Mouse (Mus musculus) ES-E14 (cell line): ENCODE results near the gene Nab2. TPM values are rescaled to one million over a fixed set of nuclear protein-coding genes. Genes with fewer than 3 reads are reported as not detected.
A peak's percentile ranks its signal among the peaks of the same experiment; 100 is the strongest.

Source experiments
- DNase-seq: peaks from one replicate; pipeline ENCODE4 v3.0.0-alpha.2; 2013; ENCODE audit warnings: low read depth, low spot score
- H3K27ac ChIP-seq: 2 replicates; pipeline ENCODE4 v1.5.1; 2012; ENCODE audit warnings: low read depth, mild to moderate bottlenecking, low read length, moderate library complexity, mixed read lengths; ENCODE audit not compliant: poor library complexity, insufficient read depth, severe bottlenecking
- H3K36me3 ChIP-seq: 2 replicates; pipeline ENCODE4 v1.6.1; 2012; ENCODE audit warnings: mild to moderate bottlenecking, low read length, moderate library complexity, mixed read lengths; ENCODE audit not compliant: control insufficient read depth, poor library complexity, insufficient read depth, severe bottlenecking
- H3K4me1 ChIP-seq, 2 experiments: fragments of 150-350 bp in 1 of 2; sonication (generic) in 1 of 2; 2 replicates each; pipeline ENCODE4 v1.6.1; 2012; ENCODE audit warnings: low read length in 2 of 2, mild to moderate bottlenecking in 1 of 2, mixed read lengths in 1 of 2; ENCODE audit not compliant: control insufficient read depth in 2 of 2, insufficient read depth in 2 of 2, poor library complexity in 1 of 2
- H3K4me3 ChIP-seq, 2 experiments: fragments of 150-350 bp in 1 of 2; sonication (generic) in 1 of 2; 2 replicates each; pipeline ENCODE4 v1.5.1; 2012; ENCODE audit warnings: low read length in 2 of 2, low read depth in 1 of 2, mild to moderate bottlenecking in 1 of 2, mixed read lengths in 1 of 2; ENCODE audit not compliant: insufficient read depth in 1 of 2, poor library complexity in 1 of 2, severe bottlenecking in 1 of 2
- H3K9ac ChIP-seq: 2 replicates; pipeline ENCODE4 v1.6.1; 2012; ENCODE audit warnings: low read depth, mild to moderate bottlenecking, low read length, mixed read lengths; ENCODE audit not compliant: poor library complexity, insufficient read depth, severe bottlenecking
- H3K9me3 ChIP-seq: fragments of 150-350 bp; sonication (generic); 2 replicates; pipeline ENCODE4 v1.6.1; 2012; ENCODE audit warnings: low read depth, mild to moderate bottlenecking, low read length; ENCODE audit not compliant: control insufficient read depth, insufficient read depth
- CHD2 ChIP-seq: IDR thresholded peaks from 2 replicates; pipeline ENCODE4 v1.6.1; 2014; ENCODE audit warnings: mild to moderate bottlenecking, low read depth, low read length, inconsistent platforms
- HCFC1 ChIP-seq: IDR thresholded peaks from 2 replicates; pipeline ENCODE4 v1.6.1; 2012; ENCODE audit warnings: low read length, inconsistent platforms, borderline replicate concordance; ENCODE audit not compliant: insufficient read depth
- MAFK ChIP-seq: IDR thresholded peaks from 2 replicates; pipeline ENCODE4 v1.6.1; 2014; ENCODE audit warnings: mild to moderate bottlenecking, low read depth, low read length, inconsistent platforms; ENCODE audit not compliant: insufficient read depth
- ZC3H11A ChIP-seq: IDR thresholded peaks from 2 replicates; pipeline ENCODE4 v1.6.1; 2012; ENCODE audit warnings: low read depth, mild to moderate bottlenecking, inconsistent platforms, low read length, borderline replicate concordance
- ZNF384 ChIP-seq: IDR thresholded peaks from 2 replicates; pipeline ENCODE4 v1.6.1; 2012; ENCODE audit warnings: low read depth, low read length, inconsistent platforms
- in situ Hi-C, 2 experiments: fragments of 600-800 bp; cut with MboI; formaldehyde crosslinking; loops; one replicate each; pipeline ENCODE4 v1.15.1; 2025; ENCODE audit warnings: low sequenced_read_pairs in 2 of 2, inconsistent platforms in 1 of 2; ENCODE audit not compliant: unreplicated experiment in 2 of 2
- total RNA-seq: library from RNA; depleted of rRNA; stranded (reverse); fragments of 300-350 nt; gene quantifications from 2 replicates; pipeline ENCODE4 v1.2.3, GENCODE M21; 2012

Nab2 gene
- total RNA-seq, 1 experiment = 10.6 TPM

GRCm38 (mm10) chr10:127643553-127644238 is 24.7 kb downstream of the Nab2 start:
- Histone ChIP-seq H3K9me3 (no peaks in the 10 kb centered on the region), H3K36me3 (no peaks in the 10 kb centered on the region), H3K4me3 (peak overlapping the region; percentile 70 to 80), H3K9ac (peak overlapping the region; percentile 59), H3K4me1 (peaks cover 0 to 14% of the 10 kb centered on the region in 2 experiments; a peak in 2 of 4 replicates), H3K27ac (no peak overlapping the region)
- no peak for DNase-seq
- in situ Hi-C loops = no loop called here
- no peak for TF ChIP-seq MAFK

DNA sequence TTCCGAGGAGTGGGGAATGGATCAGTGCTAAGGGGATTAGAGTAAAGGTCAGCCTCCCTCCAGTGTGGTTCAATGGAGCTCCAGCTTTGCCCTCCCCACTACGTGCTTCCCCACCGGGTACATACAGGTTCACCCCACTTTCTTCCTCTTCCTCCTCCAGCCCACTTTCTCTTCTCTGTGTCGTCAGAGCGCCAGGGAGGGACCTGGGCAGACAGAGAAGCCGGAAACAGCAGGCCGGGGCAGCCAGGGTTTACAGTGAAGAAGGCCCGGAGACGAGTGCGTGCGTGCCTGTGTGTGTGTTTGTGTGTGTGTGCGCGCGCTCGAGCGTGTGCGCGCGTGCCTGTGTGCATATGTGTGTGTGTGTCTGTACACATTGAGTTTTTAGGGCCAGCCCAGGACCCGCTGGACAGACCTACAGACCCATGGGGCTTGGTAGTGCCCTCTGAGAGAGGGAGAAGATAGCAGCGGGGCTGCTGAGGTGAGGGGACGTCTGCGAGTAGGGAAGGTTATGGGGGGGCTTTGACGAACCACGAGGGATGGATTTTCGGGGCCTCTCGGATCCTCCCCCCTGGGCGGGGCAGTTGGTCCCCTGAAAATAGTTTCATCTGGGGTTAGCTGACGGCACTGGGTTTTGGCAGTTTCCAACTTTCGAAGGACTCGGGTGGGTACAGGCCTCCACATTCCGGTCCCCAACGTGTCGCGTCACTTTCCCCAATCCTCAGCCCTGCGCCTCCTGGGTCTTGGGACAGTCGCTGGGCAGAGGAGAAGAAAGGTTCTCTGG is 25.4 kb downstream of the Nab2 start, which contains the start of gene Stat6:
Stat6 (plus strand) TSS at position 215 of the 781 bp plus-strand sequence.
- Histone ChIP-seq H3K4me1 (peaks cover 0 to 14% of the 10 kb centered on the region in 2 experiments; a peak in 2 of 4 replicates), H3K9ac (peak within 1 kb of the TSS; percentile 59), H3K4me3 (peak within 1 kb of the TSS; percentile 70 to 80), H3K36me3 (no peaks in the 10 kb centered on the region), H3K27ac (no peak within 1 kb of the TSS), H3K9me3 (no peaks in the 10 kb centered on the region)
- in situ Hi-C loops = no loop called here
- no peak for TF ChIP-seq ZC3H11A
- no peak for TF ChIP-seq MAFK
- no peak for TF ChIP-seq CHD2
- TF ChIP-seq ZNF384 = no peak
- no peak for TF ChIP-seq HCFC1
- DNase-seq = no peak

DNA sequence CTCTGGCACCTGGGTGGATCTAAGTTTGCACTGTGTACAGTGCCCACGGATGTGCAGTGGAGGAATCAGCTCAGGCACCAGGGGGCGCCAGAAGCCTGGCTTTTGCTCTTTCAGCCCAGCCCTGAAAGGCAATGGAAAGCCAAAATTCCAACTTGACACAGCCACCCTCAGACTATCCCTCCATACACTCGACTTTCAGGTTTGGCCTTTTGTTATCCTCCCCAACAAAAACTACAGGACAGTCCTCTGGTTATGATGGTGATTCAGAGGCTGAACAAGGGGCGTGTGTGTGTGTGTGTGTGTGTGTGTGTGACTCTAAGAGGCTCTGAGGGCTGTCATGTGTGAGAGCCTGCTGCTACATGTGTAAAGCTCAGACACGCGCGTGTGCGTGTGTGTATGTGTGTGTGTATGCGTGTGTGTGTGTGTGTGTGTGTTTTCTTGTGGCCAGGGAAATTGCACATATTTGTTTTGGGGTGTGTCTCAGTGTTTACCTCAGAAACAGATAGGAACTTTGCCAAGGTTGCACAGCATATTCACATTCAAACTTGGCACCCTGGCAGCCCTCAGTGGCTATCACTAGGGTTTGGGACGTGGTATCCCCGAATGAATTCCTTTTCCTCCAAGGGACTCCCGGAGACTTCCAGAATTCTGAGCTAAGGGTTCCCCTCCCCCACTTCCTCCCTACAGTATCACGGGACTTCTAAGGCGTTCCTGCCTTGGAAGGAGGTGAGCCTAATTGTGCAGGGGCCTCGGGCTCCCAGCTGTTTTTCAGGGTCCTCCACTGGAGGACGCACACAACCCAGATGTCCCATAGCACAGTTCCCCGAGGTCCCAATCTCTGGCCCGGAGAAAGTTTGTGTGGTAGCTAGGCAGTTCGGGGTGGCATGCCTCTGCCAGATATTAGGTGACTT is 26.3 kb downstream of the Nab2 start:
- Histone ChIP-seq H3K4me1 (peaks cover 0 to 14% of the 10 kb centered on the region in 2 experiments; a peak in 2 of 4 replicates), H3K4me3 (peak overlapping the region; percentile 70 to 80; a peak in 3 of 4 replicates), H3K27ac (no peak overlapping the region), H3K9ac (peak overlapping the region; percentile 59), H3K9me3 (no peaks in the 10 kb centered on the region), H3K36me3 (no peaks in the 10 kb centered on the region)
- no peak for DNase-seq
- in situ Hi-C loops = no loop called here
- no peak for TF ChIP-seq ZNF384
- peak; percentile 88 for TF ChIP-seq ZC3H11A
- no peak for TF ChIP-seq HCFC1
- TF ChIP-seq MAFK = no peak

- Histone ChIP-seq H3K36me3 (no peaks in the 10 kb centered on the region), H3K9ac (no peak overlapping the region), H3K4me3 (no peak overlapping the region), H3K4me1 (peaks cover 0 to 14% of the 10 kb centered on the region in 2 experiments; a peak in 2 of 4 replicates), H3K9me3 (no peaks in the 10 kb centered on the region), H3K27ac (no peak overlapping the region)
- TF ChIP-seq ZNF384 (no peak), HCFC1 (no peak), CHD2 (no peak), MAFK (no peak), ZC3H11A (no peak)
- in situ Hi-C loops = no loop called here
- no peak for DNase-seq
Observed at GRCm38 (mm10) chr10:127640421-127640820, 27.9 kb downstream of the Nab2 start.
